Mouse (Mus musculus) lung, embryonic 15.5 days (tissue): ENCODE results near the gene BC100530. TPM values are rescaled to one million over a fixed set of nuclear protein-coding genes. Genes with fewer than 3 reads are reported as not detected.
"Not testable (repeated sequence)": the region's sequence is repeated elsewhere in the genome, so short reads cannot be mapped to it uniquely, and the experiment has no call there.

ENCODE experiments used
- ATAC-seq: fragments of 200-750 bp; cut with Nextera tagmentation; 2 replicates; pipeline ENCODE4 v1.8.0; 2017; ENCODE audit warnings: moderate number of reproducible peaks, borderline replicate concordance; ENCODE audit not compliant: low FRiP score, low TSS enrichment; ENCODE audit errors: extremely low read depth
- H3K27ac ChIP-seq: fragments of 300-500 bp; sonication (generic); 2 replicates; pipeline ENCODE4 v1.5.1; 2015; ENCODE audit warnings: moderate library complexity, mild to moderate bottlenecking, inconsistent platforms
- H3K27me3 ChIP-seq: fragments of 300-500 bp; sonication (generic); 2 replicates; pipeline ENCODE4 v1.6.1; 2015; ENCODE audit warnings: inconsistent platforms
- H3K36me3 ChIP-seq: fragments of 300-500 bp; sonication (generic); 2 replicates; pipeline ENCODE4 v1.6.1; 2015; ENCODE audit warnings: inconsistent platforms
- H3K4me1 ChIP-seq: fragments of 300-500 bp; sonication (generic); 2 replicates; pipeline ENCODE4 v1.6.1; 2015; ENCODE audit warnings: inconsistent platforms
- H3K4me2 ChIP-seq: fragments of 300-500 bp; sonication (generic); 2 replicates; pipeline ENCODE4 v1.6.1; 2015; ENCODE audit warnings: inconsistent platforms, mild to moderate bottlenecking, moderate library complexity
- H3K4me3 ChIP-seq: fragments of 300-500 bp; sonication (generic); 2 replicates; pipeline ENCODE4 v1.5.1; 2015; ENCODE audit warnings: mild to moderate bottlenecking, inconsistent platforms
- H3K9ac ChIP-seq: fragments of 300-500 bp; sonication (generic); 2 replicates; pipeline ENCODE4 v1.6.1; 2015; ENCODE audit warnings: inconsistent platforms
- H3K9me3 ChIP-seq: fragments of 300-500 bp; sonication (generic); 2 replicates; pipeline ENCODE4 v1.6.1; 2016; ENCODE audit warnings: inconsistent platforms
- WGBS: fragments of 180-500 bp; shearing (Covaris S2); methylation state at CpG from one replicate; pipeline ENCODE4 v1.1.7; 2015; 5-methylcytosine and 5-hydroxymethylcytosine counted together
- polyA plus RNA-seq: library from polyadenylated mRNA; unstranded; fragments of >200 nt; fragmentation: Nextera tagmentation; extraction: Ambion mirVana; gene quantifications from 2 replicates; pipeline ENCODE4 v1.2.1, GENCODE M21; 2015

The BC100530 gene
- 2.6 and 3.1 TPM in 2 replicates for polyA plus RNA-seq

DNA sequence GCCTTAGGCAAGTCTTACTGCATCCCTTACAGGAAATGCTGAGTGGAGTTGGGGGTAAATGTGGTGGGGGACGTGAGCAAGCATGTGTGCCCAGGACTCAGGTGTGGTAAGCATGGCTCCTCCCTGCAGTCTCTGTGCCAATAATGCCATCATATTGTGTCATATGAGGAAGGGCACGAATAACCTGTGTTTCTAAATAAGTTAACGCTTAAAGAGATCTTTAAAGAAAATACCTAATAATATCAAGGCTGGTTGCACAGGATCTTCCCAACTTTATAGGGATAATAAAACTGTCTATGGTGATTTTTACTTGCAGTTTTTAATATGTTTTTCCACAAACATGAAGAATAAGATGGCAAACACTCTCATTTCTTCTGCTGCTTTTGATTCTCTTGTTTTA, at the start of gene BC100530:
Gene BC100530, minus strand, starts transcription at position 101 of the 400 bp plus-strand sequence.
- H3K4me1 ChIP-seq, H3K27me3 ChIP-seq, ATAC-seq, H3K4me3 ChIP-seq, H3K9ac ChIP-seq, H3K4me2 ChIP-seq, H3K9me3 ChIP-seq, H3K27ac ChIP-seq, H3K36me3 ChIP-seq: not testable (repeated sequence)
- 69% methylated on average over 3 of the region's 3 CpGs for WGBS

DNA sequence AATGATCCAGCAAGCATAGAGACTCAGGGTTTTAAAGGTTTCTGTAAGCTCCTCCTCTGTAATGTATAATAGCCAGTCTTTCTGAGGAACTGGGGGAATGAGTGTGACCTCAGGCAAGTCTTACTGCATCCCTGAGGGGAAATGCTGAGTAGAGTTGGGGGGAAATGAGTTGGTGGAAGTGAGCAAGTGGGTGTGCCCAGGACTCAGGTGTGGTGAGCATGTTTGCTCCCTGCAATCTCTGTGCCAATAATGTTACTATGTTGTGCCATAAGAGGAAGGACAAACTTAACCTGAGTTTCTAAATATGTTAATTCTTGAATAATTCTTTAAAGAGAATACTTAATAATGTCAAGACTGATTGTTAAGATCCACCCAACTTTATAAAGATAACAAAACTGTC, 40.8 kb upstream of the BC100530 start, which contains the start of gene Stfa2:
Gene Stfa2, minus strand, starts transcription at position 101 of the 400 bp plus-strand sequence.
- H3K4me3 ChIP-seq, result no peak within 1 kb of the TSS
- no peak for ATAC-seq
- H3K27me3 ChIP-seq, result no peaks in the 10 kb centered on the region
- H3K9me3 ChIP-seq, result no peaks in the 10 kb centered on the region
- H3K4me1 ChIP-seq, result no peaks in the 10 kb centered on the region
- H3K27ac ChIP-seq, result no peak within 1 kb of the TSS
- H3K36me3 ChIP-seq, result no peaks in the 10 kb centered on the region
- H3K9ac ChIP-seq, result no peak within 1 kb of the TSS
- no peak within 1 kb of the TSS for H3K4me2 ChIP-seq

DNA sequence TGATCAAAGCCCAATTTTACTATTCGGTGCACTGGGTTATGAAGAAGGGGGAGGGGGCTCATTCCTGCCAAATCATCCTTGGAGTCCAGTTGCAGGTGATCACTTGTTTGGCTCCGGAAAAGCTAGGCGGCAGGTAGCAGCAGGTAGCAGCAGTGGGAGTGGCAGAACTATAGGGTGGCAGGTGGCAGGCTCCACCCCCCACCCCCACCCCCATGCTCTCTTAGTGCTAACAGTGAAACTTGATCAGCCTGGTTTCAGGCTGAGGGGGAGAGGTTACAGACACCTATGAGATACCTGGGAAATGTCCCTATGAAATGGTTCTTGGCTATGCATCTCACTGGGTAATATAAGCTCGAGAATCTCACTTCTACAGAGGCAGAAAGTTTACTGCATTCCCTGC, 21.5 kb upstream of the BC100530 start:
- no peak overlapping the region for H3K4me3 ChIP-seq
- ATAC-seq, result peak; percentile 35; the same call in 1 of the 2 replicates
- H3K4me1 ChIP-seq, result no peaks in the 10 kb centered on the region
- no peaks in the 10 kb centered on the region for H3K36me3 ChIP-seq
- no peak overlapping the region for H3K4me2 ChIP-seq
- H3K27me3 ChIP-seq, result no peaks in the 10 kb centered on the region
- no peak overlapping the region for H3K27ac ChIP-seq
- H3K9ac ChIP-seq, result no peak overlapping the region
- 17% methylated on average over 4 of the region's 4 CpGs for WGBS
- no peaks in the 10 kb centered on the region for H3K9me3 ChIP-seq

DNA sequence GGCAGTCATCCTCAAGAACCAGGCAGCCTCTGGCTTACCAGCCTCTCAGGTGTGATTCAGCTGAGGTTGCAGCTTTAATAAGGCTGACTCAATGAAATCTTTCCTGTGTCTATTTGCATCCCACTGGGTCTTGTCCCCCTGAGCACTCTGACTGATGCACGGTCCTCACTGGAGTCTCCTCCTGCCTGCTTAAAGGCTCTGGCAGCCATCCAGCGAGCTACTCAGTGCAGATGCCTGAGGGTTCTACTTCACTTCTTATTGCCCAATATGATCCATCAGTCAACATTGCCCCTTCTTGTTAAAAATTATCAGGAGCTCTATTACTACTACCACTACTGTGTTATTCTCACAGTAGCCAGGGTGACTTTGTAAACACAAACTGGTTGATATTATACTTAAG, 30.4 kb downstream of the BC100530 start:
- H3K9ac ChIP-seq, result no peak overlapping the region
- no peak for ATAC-seq
- H3K27me3 ChIP-seq, result no peaks in the 10 kb centered on the region
- WGBS, result 49% methylated on average over 2 of the region's 2 CpGs
- no peaks in the 10 kb centered on the region for H3K4me1 ChIP-seq
- no peaks in the 10 kb centered on the region for H3K9me3 ChIP-seq
- H3K4me2 ChIP-seq, result no peak overlapping the region
- H3K27ac ChIP-seq, result no peak overlapping the region
- H3K4me3 ChIP-seq, result no peak overlapping the region
- no peaks in the 10 kb centered on the region for H3K36me3 ChIP-seq

DNA sequence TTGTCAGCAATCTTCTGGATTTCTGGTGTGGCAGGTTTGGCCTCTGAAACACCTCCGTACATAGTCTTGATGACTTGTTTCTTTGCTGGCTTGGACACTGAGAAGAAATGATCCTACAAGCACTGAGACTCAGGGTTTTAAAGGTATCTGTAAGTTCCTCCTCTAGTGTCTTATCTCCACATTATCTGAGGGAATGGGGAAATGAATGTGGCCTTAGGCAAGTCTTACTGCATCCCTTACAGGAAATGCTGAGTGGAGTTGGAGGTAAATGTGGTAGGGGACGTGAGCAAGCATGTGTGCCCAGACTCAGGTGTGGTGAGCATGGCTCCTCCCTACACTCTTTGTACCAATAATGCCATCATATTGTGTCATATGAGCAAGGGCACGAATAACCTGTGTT, 33.3 kb downstream of the BC100530 start, which contains the start of gene BC117090:
Gene BC117090, minus strand, starts transcription at position 101 of the 400 bp plus-strand sequence.
- no peak within 1 kb of the TSS for H3K27ac ChIP-seq
- H3K9ac ChIP-seq, result no peak within 1 kb of the TSS
- no peaks in the 10 kb centered on the region for H3K36me3 ChIP-seq
- H3K4me1 ChIP-seq, result no peaks in the 10 kb centered on the region
- H3K27me3 ChIP-seq, result no peaks in the 10 kb centered on the region
- no peak within 1 kb of the TSS for H3K4me3 ChIP-seq
- no peak for ATAC-seq
- no peak within 1 kb of the TSS for H3K4me2 ChIP-seq
- H3K9me3 ChIP-seq, result no peaks in the 10 kb centered on the region
- 71% methylated on average over 3 of the region's 3 CpGs for WGBS

DNA sequence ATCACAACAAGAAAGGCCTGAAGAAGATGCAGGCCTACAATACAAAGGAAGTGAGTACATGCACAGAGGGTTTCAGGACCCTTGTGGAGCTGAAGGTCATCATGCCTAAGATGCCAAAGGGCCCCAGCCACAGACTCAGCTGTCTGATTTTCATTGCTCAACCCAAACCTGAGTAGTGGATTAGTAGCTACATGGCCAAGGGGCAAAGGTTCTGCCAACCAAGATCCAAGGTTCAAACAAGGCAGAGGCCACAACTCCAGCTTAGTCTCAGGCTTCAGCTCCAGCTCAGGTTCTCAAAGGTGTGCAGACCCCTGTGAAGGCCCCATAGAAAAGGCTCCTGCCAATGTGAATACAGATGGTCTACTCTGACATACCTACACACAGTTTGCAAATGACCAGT, 48.3 kb downstream of the BC100530 start:
- Histone ChIP-seq H3K36me3 (no peaks in the 10 kb centered on the region), H3K27ac (no peak overlapping the region), H3K9me3 (no peaks in the 10 kb centered on the region)

DNA sequence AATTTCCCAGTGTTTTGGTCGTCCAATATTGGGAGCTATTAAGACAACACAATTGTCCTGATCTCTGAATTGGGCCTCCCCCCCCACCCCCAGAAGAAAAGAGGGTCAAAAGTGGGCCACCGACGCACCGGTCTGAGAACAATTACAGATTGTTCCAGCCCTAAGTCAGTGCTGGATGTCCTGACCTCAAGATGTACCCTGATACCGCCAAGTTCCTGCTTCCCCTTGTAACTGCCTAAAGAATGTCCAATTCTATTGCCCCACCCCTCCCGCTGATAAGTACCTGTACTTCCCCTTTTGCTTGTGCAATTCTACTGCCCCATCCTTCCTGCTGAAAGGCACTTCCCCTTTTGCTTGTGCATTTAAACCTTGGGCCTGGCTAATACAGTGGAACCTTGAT, 51.4 kb downstream of the BC100530 start:
- H3K36me3 ChIP-seq, H3K9me3 ChIP-seq, H3K4me2 ChIP-seq, H3K9ac ChIP-seq, H3K27me3 ChIP-seq, H3K4me3 ChIP-seq, ATAC-seq, H3K27ac ChIP-seq, H3K4me1 ChIP-seq: not testable (repeated sequence)
- WGBS, result 75% methylated on average over 6 of the region's 6 CpGs

More for the DNA sequence above, 48.3 kb downstream of the BC100530 start:
- Histone ChIP-seq H3K4me3 (no peak overlapping the region), H3K27me3 (no peaks in the 10 kb centered on the region), H3K4me2 (no peak overlapping the region), H3K4me1 (no peaks in the 10 kb centered on the region), H3K9ac (no peak overlapping the region)
- no peak for ATAC-seq

Other genes starting within 250 kb of the BC100530 start
- gene Csta1, start 236.5 kb downstream of the BC100530 start, polyA plus RNA-seq, result 0.05 and 0.12 TPM in 2 replicates
- 0.56 and 0.91 TPM in 2 replicates for gene Stfa2l1, start 210.9 kb downstream of the BC100530 start, polyA plus RNA-seq
- 1.0 and 2.4 TPM in 2 replicates for gene Gm5483, start 183.5 kb downstream of the BC100530 start, polyA plus RNA-seq
- gene Gm5416, start 157.3 kb downstream of the BC100530 start, polyA plus RNA-seq, result not detected in 2 replicates
- 0.59 and 0.91 TPM in 2 replicates for gene 2010005H15Rik, start 146.3 kb downstream of the BC100530 start, polyA plus RNA-seq
- 3.7 and 4.6 TPM in 2 replicates for gene Stfa1, start 90.8 kb downstream of the BC100530 start, polyA plus RNA-seq
- not detected in 2 replicates for gene BC117090, start 33.4 kb downstream of the BC100530 start, polyA plus RNA-seq
- 0.39 and 0.84 TPM in 2 replicates for gene Stfa2, start 40.7 kb upstream of the BC100530 start, polyA plus RNA-seq
- gene Stfa3, start 87.6 kb upstream of the BC100530 start, polyA plus RNA-seq, result 0.42 and 1.4 TPM in 2 replicates
- gene Casr, start 194.4 kb upstream of the BC100530 start, polyA plus RNA-seq, result 0.04 TPM in 1 of 2 replicates, not detected in the other